Mouse (Mus musculus) heart, postnatal 0 days (tissue): Measurements from ENCODE around the gene Tmx4. TPM values are rescaled to one million over a fixed set of nuclear protein-coding genes. Genes with fewer than 3 reads are reported as not detected.
"Not testable (repeated sequence)": the region's sequence is repeated elsewhere in the genome, so short reads cannot be mapped to it uniquely, and the experiment has no call there.

ENCODE experiments used
- ATAC-seq: fragments of 200-750 bp; cut with Nextera tagmentation; 2 replicates; pipeline ENCODE4 v1.8.0; 2017; ENCODE audit warnings: low read depth, moderate number of reproducible peaks, moderate library complexity; ENCODE audit not compliant: insufficient read depth
- DNase-seq: peaks from one replicate; pipeline ENCODE4 v3.0.0-alpha.2; 2016; ENCODE audit warnings: low spot score
- H3K27ac ChIP-seq: fragments of 300-500 bp; sonication (generic); 2 replicates; pipeline ENCODE4 v1.5.1; 2014; ENCODE audit warnings: low read depth, mild to moderate bottlenecking
- H3K27me3 ChIP-seq: fragments of 300-500 bp; sonication (generic); 2 replicates; pipeline ENCODE4 v1.6.1; 2014; ENCODE audit warnings: low read length, mixed read lengths; ENCODE audit not compliant: control insufficient read depth, insufficient read depth
- H3K36me3 ChIP-seq: fragments of 300-500 bp; sonication (generic); replicated peaks from 2 replicates; pipeline ENCODE4 v1.6.1; 2014; ENCODE audit warnings: low read length, mixed read lengths; ENCODE audit not compliant: control insufficient read depth, insufficient read depth
- H3K4me1 ChIP-seq: fragments of 300-500 bp; sonication (generic); 2 replicates; pipeline ENCODE4 v1.6.1; 2014; ENCODE audit warnings: antibody characterized with exemption; ENCODE audit not compliant: control insufficient read depth, insufficient read depth
- H3K4me2 ChIP-seq: fragments of 300-500 bp; sonication (generic); 2 replicates; pipeline ENCODE4 v1.6.1; 2014; ENCODE audit warnings: low read depth, mild to moderate bottlenecking, low read length, moderate library complexity
- H3K4me3 ChIP-seq: fragments of 300-500 bp; sonication (generic); 2 replicates; pipeline ENCODE4 v1.5.1; 2014; ENCODE audit warnings: low read depth, low read length
- H3K9ac ChIP-seq: fragments of 300-500 bp; sonication (generic); replicated peaks from 2 replicates; pipeline ENCODE4 v1.6.1; 2014; ENCODE audit warnings: low read depth, low read length, mixed read lengths
- H3K9me3 ChIP-seq: fragments of 300-500 bp; sonication (generic); replicated peaks from 2 replicates; pipeline ENCODE4 v1.6.1; 2016; ENCODE audit warnings: low read length; ENCODE audit not compliant: control insufficient read depth
- CTCF ChIP-seq: IDR thresholded peaks from 2 replicates; pipeline ENCODE4 v1.5.1; 2016; ENCODE audit warnings: antibody characterized with exemption, control low read depth, low read depth
- EP300 ChIP-seq: IDR thresholded peaks from 2 replicates; pipeline ENCODE4 v1.6.1; 2016; ENCODE audit warnings: antibody characterized with exemption, low read depth
- WGBS: fragments of 180-500 bp; shearing (Covaris S2); extraction: QIAGEN DNeasy Blood & Tissue Kit; methylation state at CpG from one replicate; pipeline ENCODE4 v1.1.7; 2014; 5-methylcytosine and 5-hydroxymethylcytosine counted together
- polyA plus RNA-seq: library from polyadenylated mRNA; unstranded; fragments of >200 nt; fragmentation: Nextera tagmentation; extraction: Ambion mirVana; gene quantifications from 2 replicates; pipeline ENCODE4 v1.2.1, GENCODE M21; 2015
- total RNA-seq: library from RNA; depleted of rRNA; stranded (reverse); fragments of >200 nt; gene quantifications from 2 replicates; pipeline ENCODE4 v1.2.3, GENCODE M21; 2014; ENCODE audit warnings: low replicate concordance

Gene Tmx4
- total and polyA plus RNA-seq, 2 experiments from 2014 or later, result 29.2 to 37.2 TPM

DNA sequence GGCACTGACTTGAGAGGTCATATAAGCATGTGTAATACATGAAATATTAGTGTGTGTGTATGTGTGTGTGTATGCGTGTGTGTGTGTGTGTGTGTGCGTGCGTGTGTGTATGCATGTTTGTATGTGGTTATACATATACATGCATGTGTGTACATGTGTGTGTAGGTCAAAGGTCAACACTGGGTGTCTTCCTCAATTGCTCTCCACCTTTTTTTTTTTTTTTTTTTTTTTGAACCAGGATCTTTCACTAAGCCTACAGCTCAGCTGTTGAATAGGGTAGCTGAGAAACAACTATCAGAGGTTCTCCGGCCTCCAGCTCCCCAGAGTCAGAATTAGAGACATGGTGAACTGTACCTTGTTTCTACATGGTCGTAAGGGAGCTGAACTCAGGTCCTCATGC lies 2.6 kb downstream of the Tmx4 start:
- no peak overlapping the region for H3K4me3 ChIP-seq

GRCm38 (mm10) chr2:134640398-134640797 lies 3.5 kb downstream of the Tmx4 start:
- Histone ChIP-seq H3K4me1 (peaks cover 4% of the 10 kb centered on the region), H3K4me2 (no peak overlapping the region), H3K27me3 (no peaks in the 10 kb centered on the region), H3K9ac (no peak overlapping the region), H3K27ac (no peak overlapping the region), H3K36me3 (peaks cover 14% of the 10 kb centered on the region; the same call in 1 of the 2 replicates), H3K9me3 (no peaks in the 10 kb centered on the region), H3K4me3 (no peak overlapping the region)
- WGBS, result 89% methylated on average over 1 of the region's 1 CpGs
- TF ChIP-seq CTCF (no peak), EP300 (no peak)
- DNase-seq, result no peak
- no peak for ATAC-seq

More for the DNA sequence above, 2.6 kb downstream of the Tmx4 start:
- Histone ChIP-seq H3K36me3 (peaks cover 14% of the 10 kb centered on the region; the same call in 1 of the 2 replicates), H3K27ac (no peak overlapping the region), H3K27me3 (no peaks in the 10 kb centered on the region), H3K4me1 (peaks cover 4% of the 10 kb centered on the region), H3K9ac (no peak overlapping the region), H3K9me3 (no peaks in the 10 kb centered on the region), H3K4me2 (no peak overlapping the region)
- ATAC-seq, result no peak
- DNase-seq, result no peak
- 95% methylated on average over 5 of the region's 5 CpGs for WGBS
- TF ChIP-seq CTCF (no peak), EP300 (no peak)

DNA sequence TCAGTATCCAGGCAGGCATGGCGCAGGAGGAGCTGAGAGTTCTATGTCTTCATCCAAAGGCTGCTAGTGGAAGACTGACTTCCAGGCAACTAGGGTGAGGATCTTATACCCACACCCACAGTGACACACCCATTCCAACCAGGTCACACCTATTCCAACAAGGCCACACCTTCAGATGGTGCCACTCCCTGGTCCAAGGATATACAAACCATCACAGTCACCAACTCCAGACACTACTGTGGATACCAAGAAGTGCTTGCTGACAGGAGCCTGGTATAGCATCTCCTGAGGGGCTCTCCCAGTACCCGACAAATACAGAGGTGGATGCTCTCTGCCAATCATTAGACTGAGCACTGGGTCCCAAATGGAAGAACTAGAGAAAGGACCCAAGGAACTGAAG lies 15.4 kb downstream of the Tmx4 start:
- not testable (repeated sequence) for H3K36me3 ChIP-seq, H3K4me1 ChIP-seq, H3K9ac ChIP-seq, H3K4me3 ChIP-seq, H3K27ac ChIP-seq, ATAC-seq, DNase-seq, H3K4me2 ChIP-seq, H3K27me3 ChIP-seq, H3K9me3 ChIP-seq
- WGBS, result 90% methylated on average over 1 of the region's 2 CpGs

DNA sequence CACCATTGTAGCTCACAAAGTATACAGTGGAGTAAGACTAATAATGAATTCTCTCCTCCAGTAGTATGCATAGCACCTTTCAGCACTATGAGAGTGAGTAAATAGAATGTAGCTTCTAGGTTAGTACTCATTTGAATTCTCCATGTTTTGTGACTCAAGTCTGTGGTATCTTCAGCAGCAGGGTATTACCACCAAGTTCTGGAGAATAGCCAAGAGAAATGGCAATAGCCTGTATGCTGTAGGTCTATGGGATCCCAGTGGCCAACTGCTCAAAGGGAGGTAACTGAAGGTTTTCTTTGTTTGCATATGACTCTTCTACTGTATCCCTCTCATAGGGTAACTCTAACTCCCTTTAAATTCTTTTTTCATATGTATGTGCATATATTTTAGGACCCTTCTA lies 39.0 kb downstream of the Tmx4 start:
- H3K9ac ChIP-seq, result no peak overlapping the region
- DNase-seq, result no peak
- no peak overlapping the region for H3K4me3 ChIP-seq
- TF ChIP-seq EP300 (no peak), CTCF (no peak)
- no peaks in the 10 kb centered on the region for H3K9me3 ChIP-seq
- no peak for ATAC-seq
- no peak overlapping the region for H3K27ac ChIP-seq
- H3K36me3 ChIP-seq, result 0 out of 2 replicates have a peak, but pooled peaks cover 7% of the 10 kb centered on the region
- no peaks in the 10 kb centered on the region for H3K27me3 ChIP-seq
- no peak overlapping the region for H3K4me2 ChIP-seq
- no peaks in the 10 kb centered on the region for H3K4me1 ChIP-seq

GRCm38 (mm10) chr2:134591081-134591694 lies 52.8 kb downstream of the Tmx4 start:
- peaks cover 8% of the 10 kb centered on the region; the same call in 1 of the 2 replicates for H3K36me3 ChIP-seq
- H3K27me3 ChIP-seq, result no peaks in the 10 kb centered on the region
- ATAC-seq, result no peak
- H3K27ac ChIP-seq, result no peak overlapping the region
- TF ChIP-seq CTCF, result no peak
- no peak for DNase-seq
- no peaks in the 10 kb centered on the region for H3K4me1 ChIP-seq
- H3K4me3 ChIP-seq, result no peak overlapping the region
- no peak overlapping the region for H3K9ac ChIP-seq
- no peaks in the 10 kb centered on the region for H3K9me3 ChIP-seq
- no peak overlapping the region for H3K4me2 ChIP-seq
- 88% methylated on average over 6 of the region's 6 CpGs for WGBS

DNA sequence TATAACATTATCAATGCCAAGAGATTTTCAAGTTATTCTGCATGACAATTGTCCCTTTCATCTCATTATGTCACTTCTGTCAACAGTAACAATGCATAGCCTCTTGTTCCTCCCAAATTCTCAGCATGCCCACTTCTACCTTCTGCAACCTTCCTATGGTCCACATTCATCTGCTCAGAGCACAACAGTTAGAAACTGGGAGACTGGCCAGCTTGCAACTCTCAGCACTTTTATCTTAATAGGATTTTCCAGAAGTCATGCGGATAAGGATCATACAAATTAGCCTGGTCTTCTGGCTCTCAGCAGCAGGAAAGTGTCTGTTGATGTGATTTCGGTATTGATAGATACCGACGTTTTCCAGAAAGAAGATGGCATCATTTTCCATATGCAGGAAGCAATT lies 58.7 kb downstream of the Tmx4 start:
- 33% methylated on average over 4 of the region's 4 CpGs for WGBS
- Histone ChIP-seq H3K4me2 (no peak overlapping the region), H3K27me3 (no peaks in the 10 kb centered on the region), H3K9ac (no peak overlapping the region), H3K27ac (no peak overlapping the region), H3K4me3 (no peak overlapping the region), H3K4me1 (no peaks in the 10 kb centered on the region), H3K9me3 (no peaks in the 10 kb centered on the region), H3K36me3 (no peaks in the 10 kb centered on the region)
- ATAC-seq (no peak), DNase-seq (no peak)
- no peak for TF ChIP-seq CTCF
- TF ChIP-seq EP300, result no peak
